ENCODE assay signal across 22 mouse cellular contexts in the genomic region with DNA sequence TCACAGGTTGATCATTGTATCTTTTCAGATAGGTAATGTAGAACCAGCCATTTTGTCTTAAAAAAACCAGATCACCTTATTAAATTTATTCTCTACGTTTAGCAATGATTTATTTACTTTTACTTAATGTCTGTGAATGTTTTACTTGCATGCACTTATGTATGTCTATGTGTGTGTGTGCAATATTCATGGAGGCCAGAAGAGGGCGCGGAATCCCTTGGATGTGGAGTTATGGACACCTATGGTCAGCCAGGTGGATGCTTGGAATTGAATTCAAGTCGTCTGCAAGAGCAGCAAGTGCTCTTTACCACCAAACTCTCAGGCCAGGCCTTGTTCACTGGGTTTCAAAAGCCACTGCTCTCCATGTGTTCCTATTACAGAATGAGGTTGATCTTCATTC.
DNase-seq lines count a peak whose midpoint lies in the region; TF ChIP-seq lines count a peak whose summit lies in the region.
"Had no signal": no experiment of that assay in that cellular context is flagged by ENCODE, and none has a peak within 500 bp of the region (broad histone marks: within the 10 kb centered on the region; RNA-seq: fewer than 3 reads in every experiment).

No protein-coding gene starts in this region.

- H3K4me3 ChIP-seq in layer of hippocampus, adult 2 months, result no peak overlapping the region
- no peak overlapping the region for H3K4me3 ChIP-seq in heart, adult 2 months
- H3K4me3 ChIP-seq: embryonic facial prominence, embryonic 10.5 days; forebrain, embryonic 15.5 days; heart, embryonic 15.5 days; kidney, embryonic 15.5 days; limb, embryonic 15.5 days; liver, embryonic 15.5 days; midbrain, embryonic 13.5 days had no signal

- H3K27me3 ChIP-seq in heart, adult 2 months (ENCODE audit: control insufficient read depth, insufficient read depth, low read length), result no peaks in the 10 kb centered on the region
- H3K27me3 ChIP-seq: forebrain, embryonic 15.5 days; heart, embryonic 15.5 days; kidney, embryonic 15.5 days; limb, embryonic 15.5 days; liver, embryonic 15.5 days; midbrain, embryonic 13.5 days had no signal

- no peak for TF ChIP-seq POLR2A in heart, adult 2 months (IDR thresholded peaks at IDR 0.05; ENCODE audit: insufficient read depth, low read depth, low read length)

- peak; percentile 30 for TF ChIP-seq CTCF in layer of hippocampus, adult 2 months (conservative IDR thresholded peaks at IDR 0.05)
- TF ChIP-seq CTCF in heart, adult 2 months (IDR thresholded peaks at IDR 0.05), result no peak

- no peaks in the 10 kb centered on the region for H3K4me1 ChIP-seq in heart, adult 2 months (ENCODE audit: control insufficient read depth, insufficient read depth, low read length)
- H3K4me1 ChIP-seq: embryonic facial prominence, embryonic 10.5 days; heart, embryonic 15.5 days; kidney, embryonic 15.5 days; limb, embryonic 15.5 days; liver, embryonic 15.5 days had no signal

- no peak overlapping the region for H3K27ac ChIP-seq in layer of hippocampus, adult 2 months
- H3K27ac ChIP-seq in heart, adult 2 months, result no peak overlapping the region
- H3K27ac ChIP-seq: embryonic facial prominence, embryonic 10.5 days; forebrain, embryonic 15.5 days; heart, embryonic 15.5 days; kidney, embryonic 15.5 days; limb, embryonic 15.5 days; liver, embryonic 15.5 days; midbrain, embryonic 13.5 days had no signal

- intact Hi-C loops in heart, adult 2 months (cut with DNase I), result no loop called here

- no peaks in the 10 kb centered on the region for H3K79me2 ChIP-seq in heart, adult 2 months (replicated peaks; ENCODE audit: control insufficient read depth, insufficient read depth, low read length)

- DNase-seq in layer of hippocampus, adult 2 months (ENCODE audit: low spot score in 2 of 2), result no peak
- DNase-seq in layer of hippocampus, adult 8-10 months (ENCODE audit: low spot score in 2 of 2), result no peak
- DNase-seq in A20 (ENCODE audit: low read depth, low spot score), result peak; percentile 7
- peak; percentile 68 for DNase-seq in ES-CJ7 (ENCODE audit: low read depth, low spot score)
- DNase-seq in R1 (ENCODE audit: low read depth, low spot score), result peak; percentile 61
- DNase-seq in heart, adult 2 months, result no peak
- no peak for DNase-seq in kidney, postnatal 10 days
- DNase-seq: adrenal gland, postnatal 10 days; cerebellum, adult 2 months; gastrocnemius, postnatal 25 days; heart, postnatal 4 days; kidney, adult 11 months; left cerebral cortex, postnatal 4 days; lung, postnatal 14 days had no signal

- 50% methylated on average over 4 of the region's 4 CpGs for WGBS in heart, adult 2 months

- TF ChIP-seq EP300 in heart, adult 2 months (IDR thresholded peaks at IDR 0.05; ENCODE audit: insufficient read depth, low read depth, low read length), result no peak

- H3K36me3 ChIP-seq in heart, adult 2 months (ENCODE audit: control insufficient read depth, insufficient read depth, low read length), result no peaks in the 10 kb centered on the region
- H3K36me3 ChIP-seq: embryonic facial prominence, embryonic 10.5 days; forebrain, embryonic 15.5 days; G1E; heart, embryonic 15.5 days; kidney, embryonic 15.5 days; limb, embryonic 15.5 days; liver, embryonic 15.5 days; midbrain, embryonic 13.5 days had no signal

- H3K9ac ChIP-seq in heart, adult 2 months (ENCODE audit: low read depth, low read length), result no peak overlapping the region
- H3K9ac ChIP-seq: forebrain, embryonic 15.5 days; heart, embryonic 15.5 days; kidney, embryonic 15.5 days; limb, embryonic 15.5 days; liver, embryonic 15.5 days; midbrain, embryonic 13.5 days had no signal

Comparison
In these comparisons a context has a peak if more than half of its experiments do, and no peak if none do; other contexts are left out.
1. DNase-seq: peak in A20 (single experiment), ES-CJ7 (single experiment) and R1 (single experiment); none in layer of hippocampus, adult 2 months (0 of 2), layer of hippocampus, adult 8-10 months (0 of 2), heart, adult 2 months (0 of 2) and kidney, postnatal 10 days (single experiment).